Mouse (Mus musculus) heart, adult 2 months (tissue): Measurements from ENCODE around the gene Atrip.

Experiments used
- CTCF ChIP-seq: fragments of 200-600 bp; IDR thresholded peaks from 2 replicates; pipeline ENCODE4 v1.8.1; 2022; ENCODE audit warnings: antibody characterized with exemption, mild to moderate bottlenecking, moderate library complexity
- EP300 ChIP-seq: fragments of 200-500 bp; IDR thresholded peaks from 2 replicates; pipeline ENCODE4 v1.6.1; 2011; ENCODE audit warnings: low read depth, low read length, control low read depth; ENCODE audit not compliant: insufficient read depth
- POLR2A ChIP-seq: fragments of 200-500 bp; IDR thresholded peaks from 2 replicates; pipeline ENCODE4 v1.6.1; 2011; ENCODE audit warnings: mild to moderate bottlenecking, low read depth, low read length, control low read depth; ENCODE audit not compliant: insufficient read depth

GRCm38 (mm10) chr9:109051651-109052489, 22.1 kb downstream of the Atrip start:
- TF ChIP-seq POLR2A (no peak), EP300 (no peak), CTCF (no peak)
